Mouse (Mus musculus): ENCODE data around the gene Drc1. TPM values are rescaled to one million over a fixed set of nuclear protein-coding genes. Genes with fewer than 3 reads are reported as not detected.

Drc1 gene
- polyA plus RNA-seq, 1 experiment from 2014 or later, result 3.3 TPM

DNA sequence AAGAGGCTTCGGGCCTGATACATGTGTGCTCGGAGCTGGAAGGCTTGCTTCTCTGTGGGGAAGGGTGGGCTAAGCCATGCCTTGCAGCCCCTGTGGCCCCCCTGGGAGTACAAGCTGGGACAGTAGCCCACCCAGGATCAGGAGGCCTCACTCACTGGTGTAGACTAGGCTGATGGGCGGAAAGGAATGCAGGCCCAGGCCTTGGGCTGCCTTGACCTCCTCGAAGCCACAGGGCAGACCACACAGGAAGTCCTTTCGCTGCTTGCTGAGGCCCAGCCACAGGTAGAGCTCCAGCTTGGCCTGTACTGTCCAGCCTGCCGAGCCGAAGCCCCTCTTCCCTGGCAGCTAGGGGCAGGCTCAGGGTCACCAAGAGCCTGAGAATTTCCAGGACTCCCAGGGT is 101.7 kb downstream of the Drc1 start:
- Histone ChIP-seq H3K9ac (replicated peaks; ENCODE audit: low read depth, low read length) (no peak overlapping the region), H3K4me1 (ENCODE audit: control insufficient read depth, insufficient read depth, low read length) (no peaks in the 10 kb centered on the region), H3K4me3 (ENCODE audit: low read depth, low read length) (no peak overlapping the region), H3K27me3 (ENCODE audit: control insufficient read depth, insufficient read depth, low read length) (no peaks in the 10 kb centered on the region), H3K9me3 (ENCODE audit: control insufficient read depth, low read length) (no peaks in the 10 kb centered on the region), H3K36me3 (ENCODE audit: control insufficient read depth, insufficient read depth, low read length) (no peaks in the 10 kb centered on the region), H3K4me2 (ENCODE audit: low read depth, low read length) (no peak overlapping the region), H3K27ac (ENCODE audit: low read depth, low read length) (no peak overlapping the region)
- no peak for ATAC-seq (ENCODE audit: low read depth)
- 66% methylated on average over 7 of the region's 7 CpGs for WGBS

DNA sequence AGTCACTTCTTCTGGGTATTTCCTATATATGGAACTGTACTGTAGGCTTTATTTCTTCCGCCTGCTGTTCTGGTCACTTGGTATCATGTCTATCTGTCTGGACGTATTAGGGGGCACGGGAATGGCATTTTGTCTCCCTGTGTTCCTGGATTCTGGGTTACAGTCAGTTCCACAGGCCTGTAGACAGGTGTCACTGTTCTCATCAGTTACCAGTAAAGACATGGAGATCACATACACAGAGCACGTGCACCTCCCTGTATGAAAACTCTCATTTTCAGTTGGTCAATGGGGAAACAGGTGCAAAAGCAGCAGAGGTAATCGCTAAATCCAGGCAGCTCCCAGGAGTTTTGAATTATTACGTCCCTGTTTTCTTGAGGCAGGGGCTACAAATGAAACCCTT is 106.5 kb downstream of the Drc1 start:
- H3K9ac ChIP-seq (replicated peaks; ENCODE audit: low read depth, low read length), result no peak overlapping the region
- no peak overlapping the region for H3K27ac ChIP-seq (ENCODE audit: low read depth, low read length)
- H3K4me3 ChIP-seq (ENCODE audit: low read depth, low read length), result no peak overlapping the region
- no peak for ATAC-seq (ENCODE audit: low read depth)
- H3K27me3 ChIP-seq (ENCODE audit: control insufficient read depth, insufficient read depth, low read length), result no peaks in the 10 kb centered on the region
- WGBS, result 87% methylated on average over 6 of the region's 6 CpGs
- H3K9me3 ChIP-seq (ENCODE audit: control insufficient read depth, low read length), result no peaks in the 10 kb centered on the region
- no peaks in the 10 kb centered on the region for H3K4me1 ChIP-seq (ENCODE audit: control insufficient read depth, insufficient read depth, low read length)
- H3K36me3 ChIP-seq (ENCODE audit: control insufficient read depth, insufficient read depth, low read length), result no peaks in the 10 kb centered on the region
- no peak overlapping the region for H3K4me2 ChIP-seq (ENCODE audit: low read depth, low read length)

DNA sequence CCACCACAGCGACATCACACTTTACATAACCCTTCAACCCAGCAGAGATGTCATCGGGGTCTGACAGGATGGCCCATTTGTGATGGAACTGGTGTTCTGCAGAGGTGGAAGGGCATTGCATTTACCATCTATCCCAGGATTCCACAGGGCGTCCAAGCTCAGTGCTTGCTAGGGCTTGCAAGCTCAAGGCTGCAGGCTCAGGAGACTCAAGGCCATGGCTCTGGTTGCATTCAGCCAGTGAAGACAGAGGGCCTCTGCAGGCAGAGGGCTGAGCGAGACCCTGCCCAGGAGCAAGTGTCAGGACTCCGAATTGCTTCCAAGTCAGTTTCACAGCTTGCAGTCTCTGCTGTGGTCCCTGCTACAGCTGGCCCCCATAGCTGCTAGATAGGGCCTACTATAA is 108.6 kb downstream of the Drc1 start:
- no peak overlapping the region for H3K9ac ChIP-seq (replicated peaks; ENCODE audit: low read depth, low read length)
- WGBS, result 91% methylated on average over 5 of the region's 5 CpGs
- no peak overlapping the region for H3K4me3 ChIP-seq (ENCODE audit: low read depth, low read length)
- H3K4me1 ChIP-seq (ENCODE audit: control insufficient read depth, insufficient read depth, low read length), result no peaks in the 10 kb centered on the region
- H3K27me3 ChIP-seq (ENCODE audit: control insufficient read depth, insufficient read depth, low read length), result no peaks in the 10 kb centered on the region
- no peak for ATAC-seq (ENCODE audit: low read depth)
- no peaks in the 10 kb centered on the region for H3K9me3 ChIP-seq (ENCODE audit: control insufficient read depth, low read length)
- no peaks in the 10 kb centered on the region for H3K36me3 ChIP-seq (ENCODE audit: control insufficient read depth, insufficient read depth, low read length)
- H3K27ac ChIP-seq (ENCODE audit: low read depth, low read length), result no peak overlapping the region
- H3K4me2 ChIP-seq (ENCODE audit: low read depth, low read length), result no peak overlapping the region

- H3K27me3 ChIP-seq (ENCODE audit: control insufficient read depth, insufficient read depth, low read length), result no peaks in the 10 kb centered on the region
- H3K9me3 ChIP-seq (ENCODE audit: control insufficient read depth, low read length), result no peaks in the 10 kb centered on the region
- H3K4me2 ChIP-seq (ENCODE audit: low read depth, low read length), result no peak overlapping the region
- no peak overlapping the region for H3K27ac ChIP-seq (ENCODE audit: low read depth, low read length)
- 27% methylated on average over 7 of the region's 7 CpGs for WGBS
- peak; percentile 58; the same call in 1 of the 2 replicates for ATAC-seq (ENCODE audit: low read depth)
- no peaks in the 10 kb centered on the region for H3K36me3 ChIP-seq (ENCODE audit: control insufficient read depth, insufficient read depth, low read length)
- no peaks in the 10 kb centered on the region for H3K4me1 ChIP-seq (ENCODE audit: control insufficient read depth, insufficient read depth, low read length)
- H3K9ac ChIP-seq (replicated peaks; ENCODE audit: low read depth, low read length), result no peak overlapping the region
- no peak overlapping the region for H3K4me3 ChIP-seq (ENCODE audit: low read depth, low read length)
Observed at GRCm38 (mm10) chr5:30391473-30391872, 110.3 kb downstream of the Drc1 start.

DNA sequence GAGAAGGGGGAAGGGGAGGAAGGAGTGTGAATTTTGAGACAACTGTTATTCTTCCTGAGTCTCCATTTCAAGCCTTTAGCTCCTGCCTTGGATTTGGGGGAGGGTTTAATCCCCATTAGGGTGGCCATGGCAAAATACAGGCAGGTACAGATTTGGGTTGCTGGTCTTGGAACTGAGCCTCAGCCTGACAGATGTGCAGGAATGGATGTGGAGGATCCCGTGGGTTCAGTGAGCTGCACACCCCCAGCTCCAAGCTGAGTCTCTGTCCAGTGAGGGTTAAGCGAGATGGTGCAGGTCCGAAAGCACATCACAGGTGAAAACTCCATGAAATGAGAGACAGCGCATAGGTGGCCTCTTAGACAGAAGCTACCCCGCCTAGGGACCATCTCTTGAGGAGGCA is 119.3 kb downstream of the Drc1 start:
- Histone ChIP-seq H3K9ac (replicated peaks; ENCODE audit: low read depth, low read length) (no peak overlapping the region), H3K4me3 (ENCODE audit: low read depth, low read length) (no peak overlapping the region), H3K4me2 (ENCODE audit: low read depth, low read length) (no peak overlapping the region), H3K9me3 (ENCODE audit: control insufficient read depth, low read length) (no peaks in the 10 kb centered on the region), H3K4me1 (ENCODE audit: control insufficient read depth, insufficient read depth, low read length) (no peaks in the 10 kb centered on the region), H3K27ac (ENCODE audit: low read depth, low read length) (no peak overlapping the region), H3K36me3 (ENCODE audit: control insufficient read depth, insufficient read depth, low read length) (no peaks in the 10 kb centered on the region), H3K27me3 (ENCODE audit: control insufficient read depth, insufficient read depth, low read length) (no peaks in the 10 kb centered on the region)
- no peak for ATAC-seq (ENCODE audit: low read depth)
- WGBS, result 87% methylated on average over 5 of the region's 5 CpGs

DNA sequence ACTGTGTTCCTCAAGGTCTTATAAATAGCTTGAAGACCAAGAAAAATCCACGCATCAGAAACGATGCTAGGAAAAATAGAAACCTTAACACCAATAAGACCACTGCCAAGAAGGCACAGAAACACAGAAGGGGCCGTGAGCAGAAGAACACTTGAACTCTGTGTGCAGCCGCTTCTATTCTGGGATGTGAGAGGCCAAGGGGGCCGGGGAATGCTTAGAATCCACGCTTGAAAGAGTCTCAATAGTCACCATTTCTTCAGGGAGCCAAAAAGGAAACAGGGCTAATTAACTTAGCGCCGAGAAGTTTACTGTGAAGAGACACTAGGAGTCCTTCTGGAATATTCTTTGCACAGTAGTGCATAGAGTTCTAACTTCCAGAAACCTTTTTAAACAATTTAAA is 120.0 kb downstream of the Drc1 start:
- Histone ChIP-seq H3K9me3 (ENCODE audit: control insufficient read depth, low read length) (no peaks in the 10 kb centered on the region), H3K27me3 (ENCODE audit: control insufficient read depth, insufficient read depth, low read length) (no peaks in the 10 kb centered on the region), H3K4me3 (ENCODE audit: low read depth, low read length) (no peak overlapping the region), H3K27ac (ENCODE audit: low read depth, low read length) (no peak overlapping the region), H3K4me1 (ENCODE audit: control insufficient read depth, insufficient read depth, low read length) (no peaks in the 10 kb centered on the region), H3K9ac (replicated peaks; ENCODE audit: low read depth, low read length) (no peak overlapping the region), H3K4me2 (ENCODE audit: low read depth, low read length) (no peak overlapping the region), H3K36me3 (ENCODE audit: control insufficient read depth, insufficient read depth, low read length) (no peaks in the 10 kb centered on the region)
- WGBS, result 12% methylated on average over 8 of the region's 8 CpGs
- no peak for ATAC-seq (ENCODE audit: low read depth)

DNA sequence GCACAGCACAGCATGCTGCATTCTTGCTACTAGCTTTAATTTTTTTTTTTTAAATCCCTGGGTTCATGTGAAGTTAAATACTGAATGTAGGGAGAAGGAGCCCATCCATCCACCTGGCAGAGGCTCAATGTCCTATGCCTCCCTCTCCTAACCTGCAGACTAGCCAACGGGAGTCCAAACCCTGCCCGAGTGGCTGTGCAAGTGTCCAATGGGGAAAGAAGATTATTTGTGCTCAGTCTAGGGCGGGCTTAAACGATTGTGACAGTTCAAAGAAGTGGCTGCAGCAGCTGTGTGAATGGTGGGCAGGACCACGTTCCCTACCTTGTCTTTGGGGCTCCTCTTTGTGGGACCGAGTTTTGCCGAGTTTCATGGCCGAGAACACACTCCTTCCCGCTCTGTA is 125.7 kb downstream of the Drc1 start:
- no peak for ATAC-seq (ENCODE audit: low read depth)
- H3K27me3 ChIP-seq (ENCODE audit: control insufficient read depth, insufficient read depth, low read length), result no peaks in the 10 kb centered on the region
- no peaks in the 10 kb centered on the region for H3K9me3 ChIP-seq (ENCODE audit: control insufficient read depth, low read length)
- no peak overlapping the region for H3K27ac ChIP-seq (ENCODE audit: low read depth, low read length)
- H3K4me1 ChIP-seq (ENCODE audit: control insufficient read depth, insufficient read depth, low read length), result no peaks in the 10 kb centered on the region
- H3K36me3 ChIP-seq (ENCODE audit: control insufficient read depth, insufficient read depth, low read length), result no peaks in the 10 kb centered on the region
- H3K4me2 ChIP-seq (ENCODE audit: low read depth, low read length), result no peak overlapping the region
- no peak overlapping the region for H3K4me3 ChIP-seq (ENCODE audit: low read depth, low read length)
- 12% methylated on average over 9 of the region's 9 CpGs for WGBS
- H3K9ac ChIP-seq (replicated peaks; ENCODE audit: low read depth, low read length), result no peak overlapping the region

DNA sequence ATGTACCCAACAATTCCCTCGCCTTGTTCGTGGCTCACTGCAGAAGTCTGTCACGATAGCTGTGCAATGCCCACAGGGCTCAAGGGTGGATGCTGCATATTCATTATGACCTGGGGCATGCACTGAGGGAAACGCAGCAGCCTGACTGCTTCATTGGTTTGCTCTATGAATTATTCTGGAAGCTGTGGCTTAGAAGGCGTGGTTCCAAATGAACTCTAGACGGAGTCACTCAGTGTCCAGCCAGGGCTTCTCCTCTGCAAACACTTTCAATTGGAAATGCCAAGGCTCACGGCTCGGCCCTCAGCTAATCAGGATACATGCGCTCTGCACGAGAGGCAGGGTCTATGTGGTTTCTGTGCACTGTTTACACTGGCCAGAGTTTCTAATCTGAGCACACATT is 130.3 kb downstream of the Drc1 start:
- H3K9ac ChIP-seq (replicated peaks; ENCODE audit: low read depth, low read length), result no peak overlapping the region
- no peaks in the 10 kb centered on the region for H3K36me3 ChIP-seq (ENCODE audit: control insufficient read depth, insufficient read depth, low read length)
- H3K9me3 ChIP-seq (ENCODE audit: control insufficient read depth, low read length), result no peaks in the 10 kb centered on the region
- no peaks in the 10 kb centered on the region; the same call in 1 of the 2 replicates for H3K4me1 ChIP-seq (ENCODE audit: control insufficient read depth, insufficient read depth, low read length)
- H3K27me3 ChIP-seq (ENCODE audit: control insufficient read depth, insufficient read depth, low read length), result no peaks in the 10 kb centered on the region
- no peak overlapping the region for H3K27ac ChIP-seq (ENCODE audit: low read depth, low read length)
- no peak overlapping the region for H3K4me3 ChIP-seq (ENCODE audit: low read depth, low read length)
- H3K4me2 ChIP-seq (ENCODE audit: low read depth, low read length), result no peak overlapping the region
- no peak for ATAC-seq (ENCODE audit: low read depth)
- 42% methylated on average over 10 of the region's 10 CpGs for WGBS

DNA sequence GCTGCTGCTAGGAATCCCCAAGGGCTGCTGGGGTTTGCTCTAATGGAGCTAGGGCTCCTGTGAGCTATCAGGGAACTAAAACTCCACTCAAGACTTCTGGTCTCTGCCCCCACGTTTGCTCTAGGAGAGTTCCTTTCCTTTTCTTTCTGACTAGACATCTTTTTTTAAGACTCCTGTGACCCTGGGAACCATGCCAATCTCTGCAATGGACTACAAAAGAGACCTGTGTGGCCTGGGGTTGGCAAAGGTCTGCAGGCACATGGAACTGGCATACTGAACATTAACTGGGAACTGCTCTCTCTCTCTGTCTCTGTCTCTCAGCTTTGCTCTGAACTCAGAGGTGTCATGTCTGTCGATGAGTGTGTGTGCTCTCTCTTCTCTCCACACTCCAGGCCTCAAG is 134.2 kb downstream of the Drc1 start:
- Histone ChIP-seq H3K4me3 (ENCODE audit: low read depth, low read length) (no peak overlapping the region), H3K9me3 (ENCODE audit: control insufficient read depth, low read length) (no peaks in the 10 kb centered on the region), H3K27ac (ENCODE audit: low read depth, low read length) (no peak overlapping the region), H3K4me1 (ENCODE audit: control insufficient read depth, insufficient read depth, low read length) (no peaks in the 10 kb centered on the region; the same call in 1 of the 2 replicates), H3K9ac (replicated peaks; ENCODE audit: low read depth, low read length) (no peak overlapping the region), H3K36me3 (ENCODE audit: control insufficient read depth, insufficient read depth, low read length) (no peaks in the 10 kb centered on the region), H3K27me3 (ENCODE audit: control insufficient read depth, insufficient read depth, low read length) (no peaks in the 10 kb centered on the region), H3K4me2 (ENCODE audit: low read depth, low read length) (no peak overlapping the region)
- ATAC-seq (ENCODE audit: low read depth), result no peak
- WGBS, result 72% methylated on average over 2 of the region's 2 CpGs

GRCm38 (mm10) chr5:30415876-30416275 is 134.7 kb downstream of the Drc1 start:
- Histone ChIP-seq H3K36me3 (ENCODE audit: control insufficient read depth, insufficient read depth, low read length) (no peaks in the 10 kb centered on the region), H3K4me2 (ENCODE audit: low read depth, low read length) (no peak overlapping the region), H3K9me3 (ENCODE audit: control insufficient read depth, low read length) (no peaks in the 10 kb centered on the region), H3K27me3 (ENCODE audit: control insufficient read depth, insufficient read depth, low read length) (no peaks in the 10 kb centered on the region), H3K4me1 (ENCODE audit: control insufficient read depth, insufficient read depth, low read length) (no peaks in the 10 kb centered on the region; the same call in 1 of the 2 replicates), H3K9ac (replicated peaks; ENCODE audit: low read depth, low read length) (no peak overlapping the region), H3K4me3 (ENCODE audit: low read depth, low read length) (no peak overlapping the region), H3K27ac (ENCODE audit: low read depth, low read length) (no peak overlapping the region)
- no peak for ATAC-seq (ENCODE audit: low read depth)
- WGBS, result 64% methylated on average over 4 of the region's 4 CpGs
